Mouse (Mus musculus): ENCODE results near the gene Cfdp1. TPM values are rescaled to one million over a fixed set of nuclear protein-coding genes. Genes with fewer than 3 reads are reported as not detected.

Cfdp1 gene
- polyA plus RNA-seq, 1 experiment: 5.8 TPM

- Histone ChIP-seq H3K36me3 (ENCODE audit: control insufficient read depth, insufficient read depth, low read length) (no peaks in the 10 kb centered on the region), H3K27me3 (ENCODE audit: control insufficient read depth, insufficient read depth, low read length) (no peaks in the 10 kb centered on the region), H3K4me3 (ENCODE audit: control insufficient read depth, insufficient read depth, low read length) (no peak overlapping the region), H3K4me1 (replicated peaks; ENCODE audit: control insufficient read depth, insufficient read depth, low read length) (no peaks in the 10 kb centered on the region), H3K27ac (ENCODE audit: control insufficient read depth, insufficient read depth, low read length) (no peak overlapping the region)
- TF ChIP-seq CTCF (IDR thresholded peaks at IDR 0.05; ENCODE audit: borderline replicate concordance, control insufficient read depth, extremely low read depth, insufficient read depth, low read length, poor library complexity) (no peak), POLR2A (IDR thresholded peaks at IDR 0.05; ENCODE audit: control insufficient read depth, extremely low read depth, insufficient read depth, low read length, poor library complexity) (no peak)
- DNase-seq: no peak
- 96% methylated on average over 13 of the region's 13 CpGs for WGBS
These were observed 67.1 kb downstream of the Cfdp1 start for GRCm38 (mm10) chr8:111786701-111787588.

GRCm38 (mm10) chr8:111786116-111786515, 68.0 kb downstream of the Cfdp1 start:
- TF ChIP-seq CTCF (IDR thresholded peaks at IDR 0.05; ENCODE audit: borderline replicate concordance, control insufficient read depth, extremely low read depth, insufficient read depth, low read length, poor library complexity) (no peak), POLR2A (IDR thresholded peaks at IDR 0.05; ENCODE audit: control insufficient read depth, extremely low read depth, insufficient read depth, low read length, poor library complexity) (no peak)
- 91% methylated on average over 2 of the region's 2 CpGs for WGBS
- Histone ChIP-seq H3K4me3 (ENCODE audit: control insufficient read depth, insufficient read depth, low read length) (no peak overlapping the region), H3K27ac (ENCODE audit: control insufficient read depth, insufficient read depth, low read length) (no peak overlapping the region), H3K36me3 (ENCODE audit: control insufficient read depth, insufficient read depth, low read length) (no peaks in the 10 kb centered on the region), H3K4me1 (replicated peaks; ENCODE audit: control insufficient read depth, insufficient read depth, low read length) (no peaks in the 10 kb centered on the region), H3K27me3 (ENCODE audit: control insufficient read depth, insufficient read depth, low read length) (no peaks in the 10 kb centered on the region)
- no peak for DNase-seq

GRCm38 (mm10) chr8:111782671-111783394, 71.3 kb downstream of the Cfdp1 start:
- no peak overlapping the region for H3K4me3 ChIP-seq (ENCODE audit: control insufficient read depth, insufficient read depth, low read length)
- H3K27ac ChIP-seq (ENCODE audit: control insufficient read depth, insufficient read depth, low read length): no peak overlapping the region
- no peaks in the 10 kb centered on the region for H3K4me1 ChIP-seq (replicated peaks; ENCODE audit: control insufficient read depth, insufficient read depth, low read length)
- DNase-seq: no peak
- no peaks in the 10 kb centered on the region for H3K27me3 ChIP-seq (ENCODE audit: control insufficient read depth, insufficient read depth, low read length)
- WGBS: 96% methylated on average over 9 of the region's 9 CpGs
- no peaks in the 10 kb centered on the region for H3K36me3 ChIP-seq (ENCODE audit: control insufficient read depth, insufficient read depth, low read length)
- TF ChIP-seq CTCF (IDR thresholded peaks at IDR 0.05; ENCODE audit: borderline replicate concordance, control insufficient read depth, extremely low read depth, insufficient read depth, low read length, poor library complexity): no peak
- no peak for TF ChIP-seq POLR2A (IDR thresholded peaks at IDR 0.05; ENCODE audit: control insufficient read depth, extremely low read depth, insufficient read depth, low read length, poor library complexity)

GRCm38 (mm10) chr8:111782161-111782560, 71.9 kb downstream of the Cfdp1 start:
- no peak for DNase-seq

GRCm38 (mm10) chr8:111780697-111781424, 73.2 kb downstream of the Cfdp1 start:
- WGBS: 98% methylated on average over 10 of the region's 10 CpGs
- no peak for DNase-seq
- H3K4me1 ChIP-seq (replicated peaks; ENCODE audit: control insufficient read depth, insufficient read depth, low read length): no peaks in the 10 kb centered on the region
- no peaks in the 10 kb centered on the region for H3K27me3 ChIP-seq (ENCODE audit: control insufficient read depth, insufficient read depth, low read length)
- no peak for TF ChIP-seq POLR2A (IDR thresholded peaks at IDR 0.05; ENCODE audit: control insufficient read depth, extremely low read depth, insufficient read depth, low read length, poor library complexity)
- TF ChIP-seq CTCF (IDR thresholded peaks at IDR 0.05; ENCODE audit: borderline replicate concordance, control insufficient read depth, extremely low read depth, insufficient read depth, low read length, poor library complexity): no peak
- no peak overlapping the region for H3K27ac ChIP-seq (ENCODE audit: control insufficient read depth, insufficient read depth, low read length)
- H3K36me3 ChIP-seq (ENCODE audit: control insufficient read depth, insufficient read depth, low read length): no peaks in the 10 kb centered on the region
- H3K4me3 ChIP-seq (ENCODE audit: control insufficient read depth, insufficient read depth, low read length): no peak overlapping the region

More at GRCm38 (mm10) chr8:111782161-111782560, 71.9 kb downstream of the Cfdp1 start:
- Histone ChIP-seq H3K27ac (ENCODE audit: control insufficient read depth, insufficient read depth, low read length) (no peak overlapping the region), H3K4me3 (ENCODE audit: control insufficient read depth, insufficient read depth, low read length) (no peak overlapping the region), H3K4me1 (replicated peaks; ENCODE audit: control insufficient read depth, insufficient read depth, low read length) (no peaks in the 10 kb centered on the region), H3K36me3 (ENCODE audit: control insufficient read depth, insufficient read depth, low read length) (no peaks in the 10 kb centered on the region), H3K27me3 (ENCODE audit: control insufficient read depth, insufficient read depth, low read length) (no peaks in the 10 kb centered on the region)
- TF ChIP-seq CTCF (IDR thresholded peaks at IDR 0.05; ENCODE audit: borderline replicate concordance, control insufficient read depth, extremely low read depth, insufficient read depth, low read length, poor library complexity): no peak
- TF ChIP-seq POLR2A (IDR thresholded peaks at IDR 0.05; ENCODE audit: control insufficient read depth, extremely low read depth, insufficient read depth, low read length, poor library complexity): no peak
- 92% methylated on average over 2 of the region's 2 CpGs for WGBS

GRCm38 (mm10) chr8:111779690-111780089, 74.4 kb downstream of the Cfdp1 start:
- no peak for DNase-seq
- Histone ChIP-seq H3K27ac (ENCODE audit: control insufficient read depth, insufficient read depth, low read length) (no peak overlapping the region), H3K36me3 (ENCODE audit: control insufficient read depth, insufficient read depth, low read length) (no peaks in the 10 kb centered on the region), H3K4me1 (replicated peaks; ENCODE audit: control insufficient read depth, insufficient read depth, low read length) (no peaks in the 10 kb centered on the region), H3K27me3 (ENCODE audit: control insufficient read depth, insufficient read depth, low read length) (no peaks in the 10 kb centered on the region), H3K4me3 (ENCODE audit: control insufficient read depth, insufficient read depth, low read length) (no peak overlapping the region)
- TF ChIP-seq POLR2A (IDR thresholded peaks at IDR 0.05; ENCODE audit: control insufficient read depth, extremely low read depth, insufficient read depth, low read length, poor library complexity) (no peak), CTCF (IDR thresholded peaks at IDR 0.05; ENCODE audit: borderline replicate concordance, control insufficient read depth, extremely low read depth, insufficient read depth, low read length, poor library complexity) (no peak)
- 97% methylated on average over 7 of the region's 7 CpGs for WGBS
